Mouse (Mus musculus): ENCODE results near the gene Ankrd34a. TPM values are rescaled to one million over a fixed set of nuclear protein-coding genes. Genes with fewer than 3 reads are reported as not detected.
A peak's percentile ranks its signal among the peaks of the same experiment; 100 is the strongest.

Ankrd34a gene
- polyA plus RNA-seq (2015; fragmentation: Nextera tagmentation; extraction: Ambion mirVana) = 0.18 and 0.37 TPM in 2 replicates

- Histone ChIP-seq H3K9me3 (ENCODE audit: low read length) (no peaks in the 10 kb centered on the region), H3K4me1 (ENCODE audit: insufficient read depth, low read depth, low read length) (peaks cover 17% of the 10 kb centered on the region), H3K9ac (replicated peaks; ENCODE audit: low read depth) (0 out of 2 replicates have a peak within 1 kb of the TSS, but pooled peaks have one; percentile 9), H3K4me3 (ENCODE audit: low read depth, low read length) (peak within 1 kb of the TSS; percentile 29), H3K36me3 (ENCODE audit: insufficient read depth, low read length) (no peaks in the 10 kb centered on the region), H3K27ac (ENCODE audit: low read length) (no peak within 1 kb of the TSS), H3K4me2 (replicated peaks; ENCODE audit: low read depth, low read length) (peak within 1 kb of the TSS; percentile 85), H3K27me3 (replicated peaks; ENCODE audit: insufficient read depth, low read length) (peaks cover 8% of the 10 kb centered on the region; the same call in 1 of the 2 replicates)
- DNase-seq (ENCODE audit: low spot score) (peak; percentile 22), ATAC-seq (no peak)
- 2% methylated on average over 16 of the region's 23 CpGs for WGBS
- no peak for TF ChIP-seq CTCF (IDR thresholded peaks at IDR 0.05)
- TF ChIP-seq EP300 (IDR thresholded peaks at IDR 0.05) = no peak
Observed at GRCm38 (mm10) chr3:96596228-96596707, at the start of gene Ankrd34a. Ankrd34a (plus strand) TSS chr3:96596636.

GRCm38 (mm10) chr3:96546880-96547279, 49.6 kb upstream of the Ankrd34a start:
- ATAC-seq = no peak

GRCm38 (mm10) chr3:96547389-96547960, 49.0 kb upstream of the Ankrd34a start:
- ATAC-seq (peak; percentile 18; the same call in 1 of the 2 replicates), DNase-seq (ENCODE audit: low spot score) (peak; percentile 87)
- peak; percentile 91 for TF ChIP-seq CTCF (IDR thresholded peaks at IDR 0.05)
- no peak for TF ChIP-seq EP300 (IDR thresholded peaks at IDR 0.05)
- no peak overlapping the region for H3K9ac ChIP-seq (replicated peaks; ENCODE audit: low read depth)
- no peaks in the 10 kb centered on the region for H3K36me3 ChIP-seq (ENCODE audit: insufficient read depth, low read length)
- WGBS = 10% methylated on average over 14 of the region's 14 CpGs
- no peak overlapping the region for H3K4me3 ChIP-seq (ENCODE audit: low read depth, low read length)
- peaks cover 11% of the 10 kb centered on the region; the same call in 1 of the 2 replicates for H3K4me1 ChIP-seq (ENCODE audit: insufficient read depth, low read depth, low read length)
- H3K9me3 ChIP-seq (ENCODE audit: low read length) = no peaks in the 10 kb centered on the region
- H3K27ac ChIP-seq (ENCODE audit: low read length) = no peak overlapping the region
- no peak overlapping the region for H3K4me2 ChIP-seq (replicated peaks; ENCODE audit: low read depth, low read length)
- no peaks in the 10 kb centered on the region for H3K27me3 ChIP-seq (replicated peaks; ENCODE audit: insufficient read depth, low read length)

More at GRCm38 (mm10) chr3:96546880-96547279, 49.6 kb upstream of the Ankrd34a start:
- no peak overlapping the region for H3K4me3 ChIP-seq (ENCODE audit: low read depth, low read length)
- H3K4me1 ChIP-seq (ENCODE audit: insufficient read depth, low read depth, low read length) = peaks cover 9% of the 10 kb centered on the region; the same call in 1 of the 2 replicates
- no peaks in the 10 kb centered on the region for H3K9me3 ChIP-seq (ENCODE audit: low read length)
- no peak overlapping the region for H3K4me2 ChIP-seq (replicated peaks; ENCODE audit: low read depth, low read length)
- no peak overlapping the region for H3K27ac ChIP-seq (ENCODE audit: low read length)
- WGBS = 34% methylated on average over 4 of the region's 4 CpGs
- DNase-seq (ENCODE audit: low spot score) = no peak
- TF ChIP-seq CTCF (IDR thresholded peaks at IDR 0.05) = no peak
- TF ChIP-seq EP300 (IDR thresholded peaks at IDR 0.05) = no peak
- no peak overlapping the region for H3K9ac ChIP-seq (replicated peaks; ENCODE audit: low read depth)
- no peaks in the 10 kb centered on the region for H3K27me3 ChIP-seq (replicated peaks; ENCODE audit: insufficient read depth, low read length)
- H3K36me3 ChIP-seq (ENCODE audit: insufficient read depth, low read length) = no peaks in the 10 kb centered on the region

- DNase-seq (ENCODE audit: low spot score) = no peak
- H3K27me3 ChIP-seq (replicated peaks; ENCODE audit: insufficient read depth, low read length) = no peaks in the 10 kb centered on the region
- no peak overlapping the region for H3K9ac ChIP-seq (replicated peaks; ENCODE audit: low read depth)
- H3K9me3 ChIP-seq (ENCODE audit: low read length) = no peaks in the 10 kb centered on the region
- H3K27ac ChIP-seq (ENCODE audit: low read length) = no peak overlapping the region
- no peak overlapping the region for H3K4me3 ChIP-seq (ENCODE audit: low read depth, low read length)
- H3K36me3 ChIP-seq (ENCODE audit: insufficient read depth, low read length) = no peaks in the 10 kb centered on the region
- H3K4me1 ChIP-seq (ENCODE audit: insufficient read depth, low read depth, low read length) = peaks cover 15% of the 10 kb centered on the region; the same call in 1 of the 2 replicates
- no peak for ATAC-seq
- no peak overlapping the region for H3K4me2 ChIP-seq (replicated peaks; ENCODE audit: low read depth, low read length)
- no peak for TF ChIP-seq CTCF (IDR thresholded peaks at IDR 0.05)
- no peak for TF ChIP-seq EP300 (IDR thresholded peaks at IDR 0.05)
- WGBS = 73% methylated on average over 7 of the region's 7 CpGs
Observed at GRCm38 (mm10) chr3:96548824-96549223, 47.6 kb upstream of the Ankrd34a start.

GRCm38 (mm10) chr3:96549346-96549745, 47.1 kb upstream of the Ankrd34a start:
- H3K27ac ChIP-seq (ENCODE audit: low read length) = no peak overlapping the region
- no peak overlapping the region for H3K9ac ChIP-seq (replicated peaks; ENCODE audit: low read depth)
- no peak for DNase-seq (ENCODE audit: low spot score)
- H3K36me3 ChIP-seq (ENCODE audit: insufficient read depth, low read length) = no peaks in the 10 kb centered on the region
- no peak overlapping the region for H3K4me2 ChIP-seq (replicated peaks; ENCODE audit: low read depth, low read length)
- H3K9me3 ChIP-seq (ENCODE audit: low read length) = no peaks in the 10 kb centered on the region
- H3K4me3 ChIP-seq (ENCODE audit: low read depth, low read length) = no peak overlapping the region
- no peak for ATAC-seq
- peaks cover 15% of the 10 kb centered on the region; the same call in 1 of the 2 replicates for H3K4me1 ChIP-seq (ENCODE audit: insufficient read depth, low read depth, low read length)
- WGBS = 79% methylated on average over 5 of the region's 5 CpGs
- no peaks in the 10 kb centered on the region for H3K27me3 ChIP-seq (replicated peaks; ENCODE audit: insufficient read depth, low read length)
- TF ChIP-seq CTCF (IDR thresholded peaks at IDR 0.05) (no peak), EP300 (IDR thresholded peaks at IDR 0.05) (no peak)

- Histone ChIP-seq H3K27ac (ENCODE audit: low read length) (peak overlapping the region; percentile 89), H3K27me3 (replicated peaks; ENCODE audit: insufficient read depth, low read length) (no peaks in the 10 kb centered on the region), H3K9me3 (ENCODE audit: low read length) (no peaks in the 10 kb centered on the region), H3K36me3 (ENCODE audit: insufficient read depth, low read length) (no peaks in the 10 kb centered on the region), H3K4me2 (replicated peaks; ENCODE audit: low read depth, low read length) (peak overlapping the region; percentile 27; the same call in 1 of the 2 replicates), H3K4me3 (ENCODE audit: low read depth, low read length) (no peak overlapping the region), H3K9ac (replicated peaks; ENCODE audit: low read depth) (peak overlapping the region; percentile 16; the same call in 1 of the 2 replicates), H3K4me1 (ENCODE audit: insufficient read depth, low read depth, low read length) (peaks cover 22% of the 10 kb centered on the region; the same call in 1 of the 2 replicates)
- DNase-seq (ENCODE audit: low spot score) = peak; percentile 96
- TF ChIP-seq EP300 (IDR thresholded peaks at IDR 0.05) = peak; percentile 99
- TF ChIP-seq CTCF (IDR thresholded peaks at IDR 0.05) = peak; percentile 82
- 4% methylated on average over 8 of the region's 8 CpGs for WGBS
- ATAC-seq = peak; percentile 45
Observed at GRCm38 (mm10) chr3:96551203-96551602, 45.2 kb upstream of the Ankrd34a start.
